Mouse (Mus musculus): ENCODE data around the gene Rnf217.

Rnf217 gene

GRCm38 (mm10) chr10:31501644-31502043, 107.3 kb downstream of the Rnf217 start:
- DNase-seq (ENCODE audit: low read depth, low spot score) = no peak

- DNase-seq (ENCODE audit: low read depth, low spot score) = no peak
Observed at GRCm38 (mm10) chr10:31496931-31497330, 112.1 kb downstream of the Rnf217 start.

- no peak for DNase-seq (ENCODE audit: low read depth, low spot score)
Observed at GRCm38 (mm10) chr10:31495826-31496225, 113.2 kb downstream of the Rnf217 start.

- DNase-seq (ENCODE audit: low read depth, low spot score) = no peak
Observed at GRCm38 (mm10) chr10:31494296-31494695, 114.7 kb downstream of the Rnf217 start.

- DNase-seq (ENCODE audit: low read depth, low spot score) = no peak
Observed at GRCm38 (mm10) chr10:31467043-31467898, 141.7 kb downstream of the Rnf217 start.

GRCm38 (mm10) chr10:31465840-31466541, 143.0 kb downstream of the Rnf217 start:
- DNase-seq (ENCODE audit: low read depth, low spot score) = no peak

- no peak for DNase-seq (ENCODE audit: low read depth, low spot score)
Observed at GRCm38 (mm10) chr10:31465424-31465823, 143.6 kb downstream of the Rnf217 start.

GRCm38 (mm10) chr10:31463044-31463443, 145.9 kb downstream of the Rnf217 start:
- DNase-seq (ENCODE audit: low read depth, low spot score) = no peak

GRCm38 (mm10) chr10:31456806-31457205, 152.2 kb downstream of the Rnf217 start:
- DNase-seq (ENCODE audit: low read depth, low spot score) = peak; percentile 94

- no peak for DNase-seq (ENCODE audit: low read depth, low spot score)
Observed at GRCm38 (mm10) chr10:31447083-31447482, 161.9 kb downstream of the Rnf217 start.

- DNase-seq (ENCODE audit: low read depth, low spot score) = peak; percentile 92
Observed at GRCm38 (mm10) chr10:31445291-31446124, 163.5 kb downstream of the Rnf217 start, which contains the start of gene Tpd52l1. TSS of gene Tpd52l1 (minus strand) at chr10:31445958.

- no peak for DNase-seq (ENCODE audit: low read depth, low spot score)
Observed at GRCm38 (mm10) chr10:31444206-31444605, 164.8 kb downstream of the Rnf217 start.

Measured in R1 (cell line).